Mouse (Mus musculus) erythroblast, embryonic 14.5 days (primary cell): ENCODE measurements around the gene Phtf1.

Experiments used
- GATA1 ChIP-seq: IDR thresholded peaks from 2 replicates; pipeline ENCODE4 v1.6.1; 2012; ENCODE audit warnings: low read length, inconsistent platforms, mixed read lengths
- TAL1 ChIP-seq: IDR thresholded peaks from 3 replicates; pipeline ENCODE4 v1.6.1; 2012; ENCODE audit warnings: low read length, inconsistent platforms, mixed read lengths

- TF ChIP-seq GATA1 (no peak), TAL1 (no peak)
Measured at GRCm38 (mm10) chr3:103971157-103971556, 3.2 kb downstream of the Phtf1 start.
